Mouse (Mus musculus) limb, embryonic 11.5 days (tissue): Measurements from ENCODE around the gene Hsdl1. TPM values are rescaled to one million over a fixed set of nuclear protein-coding genes. Genes with fewer than 3 reads are reported as not detected.

ENCODE experiments used
- ATAC-seq: fragments of 200-750 bp; cut with Nextera tagmentation; 2 replicates; pipeline ENCODE4 v1.8.0; 2017; ENCODE audit warnings: low read depth; ENCODE audit not compliant: insufficient number of reproducible peaks, low FRiP score, low TSS enrichment
- DNase-seq: peaks from one replicate; pipeline ENCODE4 v3.0.0-alpha.2; 2015; ENCODE audit warnings: low spot score
- H3K27ac ChIP-seq: fragments of 300-500 bp; sonication (generic); replicated peaks from 2 replicates; pipeline ENCODE4 v1.5.1; 2014; ENCODE audit warnings: low read depth, mild to moderate bottlenecking, low read length
- H3K27me3 ChIP-seq: fragments of 300-500 bp; sonication (generic); 2 replicates; pipeline ENCODE4 v1.6.1; 2014; ENCODE audit warnings: mild to moderate bottlenecking, low read length, mixed read lengths; ENCODE audit not compliant: control insufficient read depth, insufficient read depth
- H3K36me3 ChIP-seq: fragments of 300-500 bp; sonication (generic); 2 replicates; pipeline ENCODE4 v1.6.1; 2014; ENCODE audit warnings: mild to moderate bottlenecking, low read length, moderate library complexity, mixed read lengths; ENCODE audit not compliant: control insufficient read depth, insufficient read depth
- H3K4me1 ChIP-seq: fragments of 300-500 bp; sonication (generic); 2 replicates; pipeline ENCODE4 v1.6.1; 2014; ENCODE audit warnings: low read length, mixed read lengths; ENCODE audit not compliant: control insufficient read depth, insufficient read depth
- H3K4me2 ChIP-seq: fragments of 300-500 bp; sonication (generic); 2 replicates; pipeline ENCODE4 v1.6.1; 2014; ENCODE audit warnings: low read depth, mild to moderate bottlenecking, moderate library complexity; ENCODE audit not compliant: severe bottlenecking
- H3K4me3 ChIP-seq: fragments of 300-500 bp; sonication (generic); 2 replicates; pipeline ENCODE4 v1.5.1; 2014; ENCODE audit warnings: low read depth, low read length
- H3K9ac ChIP-seq: fragments of 300-500 bp; sonication (generic); 2 replicates; pipeline ENCODE4 v1.6.1; 2014; ENCODE audit warnings: mild to moderate bottlenecking, low read length
- H3K9me3 ChIP-seq: fragments of 300-500 bp; sonication (generic); 2 replicates; pipeline ENCODE4 v1.6.1; 2016; ENCODE audit warnings: low read length; ENCODE audit not compliant: control insufficient read depth
- WGBS: fragments of 180-500 bp; shearing (Covaris S2); extraction: QIAGEN DNeasy Blood & Tissue Kit; methylation state at CpG from one replicate; pipeline ENCODE4 v1.1.7; 2014; 5-methylcytosine and 5-hydroxymethylcytosine counted together
- polyA plus RNA-seq: library from polyadenylated mRNA; unstranded; fragments of >200 nt; fragmentation: Nextera tagmentation; extraction: Ambion mirVana; gene quantifications from 2 replicates; pipeline ENCODE4 v1.2.1, GENCODE M21; 2014

Gene Hsdl1
- polyA plus RNA-seq, 1 experiment from 2014 or later, result 33.9 TPM

DNA sequence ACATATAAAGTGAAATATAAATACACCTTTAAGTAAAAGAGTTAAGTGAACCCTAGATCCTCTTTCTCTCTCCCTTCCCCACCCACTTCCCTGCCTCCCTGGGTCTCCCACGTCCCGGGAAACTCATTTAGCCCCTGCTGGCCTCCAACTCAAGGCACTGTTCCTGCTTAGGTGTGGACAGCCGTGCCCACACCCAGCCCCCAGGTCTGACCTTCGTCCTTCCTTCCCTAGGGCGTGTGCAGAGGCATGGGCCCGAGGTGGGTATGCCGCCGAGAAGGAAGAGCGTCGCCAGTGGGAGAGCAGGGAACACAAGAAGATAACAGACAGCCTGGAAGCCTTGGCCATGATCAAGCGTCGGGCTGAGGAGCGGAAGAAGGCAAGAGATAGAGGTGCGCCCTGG lies 15.4 kb upstream of the Hsdl1 start:
- 0 out of 2 replicates have a peak, but pooled peaks cover 4% of the 10 kb centered on the region for H3K4me1 ChIP-seq
- H3K4me2 ChIP-seq, result no peak overlapping the region
- H3K36me3 ChIP-seq, result no peaks in the 10 kb centered on the region
- no peak for ATAC-seq
- WGBS, result 83% methylated on average over 14 of the region's 14 CpGs
- H3K9me3 ChIP-seq, result no peaks in the 10 kb centered on the region
- no peak for DNase-seq
- H3K27me3 ChIP-seq, result no peaks in the 10 kb centered on the region
- no peak overlapping the region for H3K27ac ChIP-seq
- H3K9ac ChIP-seq, result no peak overlapping the region
- no peak overlapping the region for H3K4me3 ChIP-seq

- no peaks in the 10 kb centered on the region for H3K27me3 ChIP-seq
- 0 out of 2 replicates have a peak, but pooled peaks cover 4% of the 10 kb centered on the region for H3K4me1 ChIP-seq
- no peak overlapping the region for H3K4me3 ChIP-seq
- no peak overlapping the region for H3K4me2 ChIP-seq
- H3K27ac ChIP-seq, result no peak overlapping the region
- ATAC-seq (0 out of 2 replicates have a peak, but pooled peaks have one; percentile 62), DNase-seq (peak; percentile 55)
- H3K9me3 ChIP-seq, result no peaks in the 10 kb centered on the region
- no peaks in the 10 kb centered on the region for H3K36me3 ChIP-seq
- no peak overlapping the region for H3K9ac ChIP-seq
- 21% methylated on average over 10 of the region's 10 CpGs for WGBS
Observed at GRCm38 (mm10) chr8:119588844-119589243, 13.9 kb upstream of the Hsdl1 start.

DNA sequence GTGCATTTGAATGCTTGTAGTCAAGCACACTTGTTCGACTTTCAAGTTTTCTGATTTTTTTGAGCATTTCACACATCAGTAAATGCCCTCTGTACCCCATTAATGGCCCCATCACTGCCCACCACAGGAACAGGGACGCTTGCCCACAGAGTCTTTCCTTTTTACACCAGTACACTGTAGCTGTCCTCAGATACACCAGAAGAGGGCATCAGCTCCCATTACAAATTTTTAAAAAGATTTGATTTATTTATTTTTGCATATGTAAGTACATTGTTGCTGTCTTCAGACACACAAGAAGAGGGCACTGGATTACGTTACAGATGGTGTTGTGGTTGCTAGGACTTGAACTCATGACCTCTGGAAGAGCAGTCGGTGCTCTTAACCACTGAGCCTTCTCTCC lies 13.3 kb upstream of the Hsdl1 start:
- Histone ChIP-seq H3K36me3 (no peaks in the 10 kb centered on the region), H3K4me3 (no peak overlapping the region), H3K27ac (no peak overlapping the region), H3K4me2 (no peak overlapping the region), H3K9me3 (no peaks in the 10 kb centered on the region), H3K4me1 (0 out of 2 replicates have a peak, but pooled peaks cover 4% of the 10 kb centered on the region), H3K9ac (no peak overlapping the region), H3K27me3 (no peaks in the 10 kb centered on the region)
- WGBS, result 64% methylated on average over 4 of the region's 4 CpGs
- DNase-seq, result no peak
- no peak for ATAC-seq

DNA sequence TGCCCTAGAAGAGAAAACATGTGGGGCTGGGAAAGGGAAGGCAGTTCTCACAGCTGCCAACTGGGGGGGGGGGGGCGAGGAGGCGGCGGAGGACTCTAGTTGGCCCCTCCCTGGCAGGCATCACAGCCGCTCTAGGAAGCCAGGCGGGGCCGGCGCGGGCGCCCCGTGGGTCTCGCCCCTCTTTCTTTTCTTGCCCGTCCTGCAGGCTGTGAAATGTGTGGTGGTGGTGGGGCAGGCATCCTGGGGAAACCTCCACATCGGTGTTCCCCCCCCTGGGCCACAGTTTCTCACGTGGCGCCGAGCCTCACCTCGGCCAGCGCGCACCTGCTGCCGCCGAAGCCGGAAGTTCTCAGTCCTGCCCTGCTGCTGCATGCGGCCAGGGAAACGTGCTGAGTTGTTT lies 10.9 kb upstream of the Hsdl1 start:
- H3K4me2 ChIP-seq, result peak overlapping the region; percentile 41
- 0 out of 2 replicates have a peak, but pooled peaks cover 4% of the 10 kb centered on the region for H3K4me1 ChIP-seq
- no peak overlapping the region for H3K27ac ChIP-seq
- H3K36me3 ChIP-seq, result no peaks in the 10 kb centered on the region
- peak overlapping the region; percentile 20; the same call in 1 of the 2 replicates for H3K4me3 ChIP-seq
- no peaks in the 10 kb centered on the region for H3K27me3 ChIP-seq
- H3K9ac ChIP-seq, result peak overlapping the region; percentile 37; the same call in 1 of the 2 replicates
- 12% methylated on average over 21 of the region's 24 CpGs for WGBS
- ATAC-seq (no peak), DNase-seq (no peak)
- no peaks in the 10 kb centered on the region for H3K9me3 ChIP-seq

DNA sequence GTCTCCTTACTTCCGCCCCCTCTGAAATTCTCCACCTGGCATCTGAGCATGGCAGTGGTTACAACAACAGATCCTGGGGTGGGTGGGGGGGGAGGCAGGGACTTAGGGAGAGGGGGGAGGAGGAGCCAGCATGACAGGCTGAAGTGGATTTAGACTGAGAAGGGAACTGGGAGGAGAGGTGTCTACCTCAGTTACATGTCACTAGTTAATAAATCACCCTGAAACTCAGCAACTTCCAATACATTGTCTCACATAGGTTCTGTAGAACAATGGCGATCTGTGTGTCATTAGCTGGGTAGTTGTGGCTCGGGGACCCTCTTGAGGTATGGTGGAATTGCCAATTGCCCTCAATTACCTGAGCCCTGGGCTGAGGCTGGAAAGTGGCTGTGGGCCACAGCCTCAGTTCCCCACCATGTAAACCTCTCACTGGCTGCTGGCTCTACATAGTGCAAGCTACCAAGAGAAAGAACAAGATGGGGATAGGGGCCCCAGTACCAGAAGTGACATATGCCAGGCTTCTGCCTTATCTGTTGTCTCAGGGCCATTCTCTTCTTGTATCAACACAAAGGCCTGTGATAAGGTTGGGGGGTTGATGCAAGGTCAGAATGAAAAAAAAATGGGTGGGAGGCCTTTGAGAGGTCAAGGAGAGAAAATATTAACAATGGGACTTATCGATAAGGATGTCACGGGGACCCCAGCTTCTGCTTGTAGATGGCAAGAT lies 5.6 kb upstream of the Hsdl1 start:
- ATAC-seq (no peak), DNase-seq (no peak)
- H3K4me3 ChIP-seq, result no peak overlapping the region
- WGBS, result 75% methylated on average over 5 of the region's 5 CpGs
- H3K9me3 ChIP-seq, result no peaks in the 10 kb centered on the region
- no peak overlapping the region for H3K9ac ChIP-seq
- no peaks in the 10 kb centered on the region for H3K4me1 ChIP-seq
- peaks cover 5% of the 10 kb centered on the region for H3K27me3 ChIP-seq
- H3K4me2 ChIP-seq, result no peak overlapping the region
- H3K27ac ChIP-seq, result no peak overlapping the region
- no peaks in the 10 kb centered on the region for H3K36me3 ChIP-seq

GRCm38 (mm10) chr8:119579096-119579495 lies 4.1 kb upstream of the Hsdl1 start:
- DNase-seq (no peak), ATAC-seq (no peak)
- no peak overlapping the region for H3K4me2 ChIP-seq
- peaks cover 6% of the 10 kb centered on the region for H3K27me3 ChIP-seq
- H3K4me1 ChIP-seq, result no peaks in the 10 kb centered on the region
- no peaks in the 10 kb centered on the region for H3K9me3 ChIP-seq
- no peak overlapping the region for H3K9ac ChIP-seq
- WGBS, result 36% methylated on average over 13 of the region's 13 CpGs
- no peaks in the 10 kb centered on the region for H3K36me3 ChIP-seq
- no peak overlapping the region for H3K27ac ChIP-seq
- H3K4me3 ChIP-seq, result no peak overlapping the region

DNA sequence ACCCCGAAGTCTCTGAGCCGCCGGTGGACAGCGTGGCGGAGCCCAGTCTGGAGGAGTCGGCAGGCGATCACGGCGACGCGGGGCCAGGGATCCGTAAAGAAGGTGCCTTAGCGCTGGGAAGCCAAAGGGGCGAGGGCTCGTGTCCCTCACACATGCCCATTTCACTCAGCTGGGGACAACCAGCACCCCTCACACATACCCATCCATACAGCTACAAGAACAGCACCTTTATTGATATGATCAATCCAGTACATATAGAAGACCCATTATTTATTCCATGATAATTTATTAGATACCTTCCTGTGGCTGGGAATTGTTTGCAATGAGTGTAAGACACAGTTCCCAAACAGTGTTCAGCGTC lies 363 bp upstream of the Hsdl1 start:
- Histone ChIP-seq H3K4me2 (peak overlapping the region; percentile 85), H3K4me3 (peak overlapping the region; percentile 80), H3K4me1 (no peaks in the 10 kb centered on the region), H3K27ac (no peak overlapping the region), H3K9ac (peak overlapping the region; percentile 67; the same call in 1 of the 2 replicates), H3K36me3 (no peaks in the 10 kb centered on the region), H3K27me3 (peaks cover 8% of the 10 kb centered on the region), H3K9me3 (no peaks in the 10 kb centered on the region)
- ATAC-seq, result peak; percentile 28; the same call in 1 of the 2 replicates
- no peak for DNase-seq
- WGBS, result 2% methylated on average over 16 of the region's 16 CpGs

- WGBS, result 90% methylated on average over 4 of the region's 4 CpGs
- no peak for ATAC-seq
Observed at GRCm38 (mm10) chr8:119572411-119572810, 2.6 kb downstream of the Hsdl1 start.

More at GRCm38 (mm10) chr8:119572411-119572810, 2.6 kb downstream of the Hsdl1 start:
- Histone ChIP-seq H3K4me2 (no peak overlapping the region), H3K4me3 (no peak overlapping the region), H3K27ac (no peak overlapping the region), H3K9me3 (no peaks in the 10 kb centered on the region), H3K4me1 (no peaks in the 10 kb centered on the region), H3K9ac (no peak overlapping the region), H3K27me3 (peaks cover 8% of the 10 kb centered on the region), H3K36me3 (no peaks in the 10 kb centered on the region)
- no peak for DNase-seq
